7 mouse cellular contexts compared by ENCODE assay signal in the genomic region with DNA sequence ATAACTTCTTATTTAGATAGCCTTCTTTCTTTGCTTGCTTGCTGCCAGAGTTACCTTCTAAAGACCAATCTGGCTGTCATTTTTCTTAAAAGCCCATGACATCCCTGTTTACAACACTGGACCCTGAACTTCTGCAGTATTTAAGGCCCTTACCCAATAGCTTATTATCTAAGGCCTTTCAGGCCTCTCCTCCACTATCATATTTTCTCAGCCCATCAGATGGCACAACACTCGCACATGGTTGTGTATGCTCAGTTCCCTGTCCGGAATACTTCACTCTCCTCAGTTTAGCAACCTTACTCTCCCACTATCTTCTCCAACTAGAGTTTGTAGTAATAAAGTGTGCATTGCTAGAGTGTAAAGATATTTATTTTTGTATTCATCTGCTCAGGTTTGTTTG. TPM values are rescaled to one million over a fixed set of nuclear protein-coding genes. Genes with fewer than 3 reads are reported as not detected.
A peak's percentile ranks its signal among the peaks of the same experiment; 100 is the strongest.
DNase-seq lines count a peak whose midpoint lies in the region; ATAC-seq and TF ChIP-seq lines count a peak whose summit lies in the region.

No protein-coding gene starts in this region.

- DNase-seq in G1E (ENCODE audit: low spot score) = no peak
- DNase-seq in adrenal gland, postnatal 14 days = no peak
- DNase-seq in cerebellum, postnatal 36 days = no peak
- no peak for DNase-seq in kidney, adult 8-10 months

- WGBS in bone marrow, adult 2 months = 18% methylated on average over 2 of the region's 2 CpGs
- WGBS in heart, embryonic 16.5 days = 38% methylated on average over 2 of the region's 2 CpGs
- 12% methylated on average over 2 of the region's 2 CpGs for WGBS in liver, embryonic 16.5 days (ENCODE audit: insufficient replicate concordance)

- no peak for TF ChIP-seq POLR2A in bone marrow, adult 2 months (IDR thresholded peaks at IDR 0.05; ENCODE audit: borderline replicate concordance, control insufficient read depth, low read depth, low read length)

- peak overlapping the region; percentile 89 for H3K4me2 ChIP-seq in heart, embryonic 16.5 days (ENCODE audit: low read depth, low read length)
- H3K4me2 ChIP-seq in liver, embryonic 16.5 days (ENCODE audit: low read depth, low read length) = peak overlapping the region; percentile 78

- H3K9me3 ChIP-seq in G1E (replicated peaks) = 0 out of 2 replicates have a peak, but pooled peaks cover under 1% of the 10 kb centered on the region
- no peaks in the 10 kb centered on the region for H3K9me3 ChIP-seq in heart, embryonic 16.5 days (replicated peaks; ENCODE audit: control insufficient read depth, low read length)
- H3K9me3 ChIP-seq in liver, embryonic 16.5 days (replicated peaks; ENCODE audit: control insufficient read depth, low read length) = no peaks in the 10 kb centered on the region

- H3K27me3 ChIP-seq in G1E (ENCODE audit: insufficient read depth, low read length) = no peaks in the 10 kb centered on the region
- no peaks in the 10 kb centered on the region for H3K27me3 ChIP-seq in heart, embryonic 16.5 days (ENCODE audit: control insufficient read depth, insufficient read depth, low read length)
- no peaks in the 10 kb centered on the region for H3K27me3 ChIP-seq in liver, embryonic 16.5 days (ENCODE audit: control insufficient read depth, insufficient read depth, low read depth, low read length)

- peak overlapping the region; percentile 99 for H3K4me3 ChIP-seq in G1E (ENCODE audit: low read depth, low read length)
- peak overlapping the region; percentile 52 for H3K4me3 ChIP-seq in bone marrow, adult 2 months (replicated peaks; ENCODE audit: control insufficient read depth, low read depth, low read length)
- H3K4me3 ChIP-seq in heart, embryonic 16.5 days (ENCODE audit: low read length) = peak overlapping the region; percentile 98
- H3K4me3 ChIP-seq in liver, embryonic 16.5 days (ENCODE audit: low read depth, low read length) = peak overlapping the region; percentile 99

- H3K9ac ChIP-seq in heart, embryonic 16.5 days (ENCODE audit: low read length) = peak overlapping the region; percentile 97
- peak overlapping the region; percentile 99 for H3K9ac ChIP-seq in liver, embryonic 16.5 days (ENCODE audit: low read depth, low read length)

- ATAC-seq in G1E (ENCODE audit: extremely low read depth, insufficient number of reproducible peaks, low FRiP score, poor library complexity, severe bottlenecking) = no peak
- no peak for ATAC-seq in heart, embryonic 16.5 days (replicated peaks; ENCODE audit: extremely low read depth, insufficient read depth, low FRiP score)
- ATAC-seq in liver, embryonic 16.5 days (ENCODE audit: low read depth) = peak; percentile 62

- peaks cover 37% of the 10 kb centered on the region for H3K36me3 ChIP-seq in G1E (replicated peaks)
- H3K36me3 ChIP-seq in heart, embryonic 16.5 days (ENCODE audit: control insufficient read depth, insufficient read depth) = peaks cover 5% of the 10 kb centered on the region
- H3K36me3 ChIP-seq in liver, embryonic 16.5 days (ENCODE audit: control insufficient read depth, insufficient read depth) = peaks cover 17% of the 10 kb centered on the region

- TF ChIP-seq CTCF in G1E (IDR thresholded peaks at IDR 0.05; ENCODE audit: low read depth, low read length) = no peak
- TF ChIP-seq CTCF in bone marrow, adult 2 months (IDR thresholded peaks at IDR 0.05; ENCODE audit: control insufficient read depth, insufficient read depth, low read length) = no peak

- H3K4me1 ChIP-seq in G1E (ENCODE audit: insufficient read depth, low read depth, low read length) = peaks cover 31% of the 10 kb centered on the region
- H3K4me1 ChIP-seq in bone marrow, adult 2 months (ENCODE audit: control insufficient read depth, insufficient read depth, low read length) = no peaks in the 10 kb centered on the region; the same call in 1 of the 2 replicates
- H3K4me1 ChIP-seq in heart, embryonic 16.5 days (ENCODE audit: control insufficient read depth, insufficient read depth, low read length) = peaks cover 19% of the 10 kb centered on the region
- peaks cover 15% of the 10 kb centered on the region for H3K4me1 ChIP-seq in liver, embryonic 16.5 days (ENCODE audit: control insufficient read depth, low read depth, low read length)

- no peak overlapping the region for H3K27ac ChIP-seq in bone marrow, adult 2 months (ENCODE audit: control insufficient read depth, insufficient read depth, low read depth, low read length, poor library complexity)
- H3K27ac ChIP-seq in heart, embryonic 16.5 days (ENCODE audit: low read length) = no peak overlapping the region
- peak overlapping the region; percentile 92 for H3K27ac ChIP-seq in liver, embryonic 16.5 days (ENCODE audit: low read length)

RNA-seq across cellular contexts. Expression of a gene that starts 0.9 kb away (rescaled TPM):
- not detected in 2 replicates for total RNA-seq in G1E (2014; fragmentation: Nextera tagmentation)
- total RNA-seq in G1E (2017) = 0.12 and 0.38 TPM in 2 replicates
- polyA plus RNA-seq in G1E (2012) = not detected in 2 replicates
- polyA plus RNA-seq in bone marrow, adult 2 months (2011; ENCODE audit: insufficient read depth, insufficient read length, low replicate concordance, missing spikeins) = 3.2 and 8.3 TPM in 2 replicates
- polyA plus RNA-seq in heart, embryonic 16.5 days (2015; fragmentation: Nextera tagmentation; extraction: Ambion mirVana) = 2.1 and 2.6 TPM in 2 replicates
- 1.1 and 1.8 TPM in 2 replicates for polyA plus RNA-seq in liver, embryonic 16.5 days (2015; fragmentation: Nextera tagmentation; extraction: Ambion mirVana)
- not detected in 2 replicates for total RNA-seq in adrenal gland, postnatal 14 days (2021)

RNA-seq across cellular contexts. Expression of a gene that starts 1.6 kb away (rescaled TPM):
- total RNA-seq in G1E (2014; fragmentation: Nextera tagmentation) (113 and 126 TPM in 2 replicates), G1E (2017) (76.4 and 79.5 TPM in 2 replicates)
- polyA plus RNA-seq in G1E (2012) = 9.4 and 12.6 TPM in 2 replicates
- 26.1 and 29.1 TPM in 2 replicates for polyA plus RNA-seq in bone marrow, adult 2 months (2011; ENCODE audit: insufficient read depth, insufficient read length, low replicate concordance, missing spikeins)
- 46.7 and 49.8 TPM in 2 replicates for polyA plus RNA-seq in heart, embryonic 16.5 days (2015; fragmentation: Nextera tagmentation; extraction: Ambion mirVana)
- 46.9 and 53.9 TPM in 2 replicates for polyA plus RNA-seq in liver, embryonic 16.5 days (2015; fragmentation: Nextera tagmentation; extraction: Ambion mirVana)
- 76.7 and 79.6 TPM in 2 replicates for total RNA-seq in adrenal gland, postnatal 14 days (2021)

RNA-seq across cellular contexts. Expression of a gene that starts 36.6 kb away (rescaled TPM):
- not detected in 2 replicates for total RNA-seq in G1E (2014; fragmentation: Nextera tagmentation)
- total RNA-seq in G1E (2017) = 0.27 and 0.29 TPM in 2 replicates
- polyA plus RNA-seq in G1E (2012) = not detected in 2 replicates
- 1.4 and 1.5 TPM in 2 replicates for polyA plus RNA-seq in bone marrow, adult 2 months (2011; ENCODE audit: insufficient read depth, insufficient read length, low replicate concordance, missing spikeins)
- polyA plus RNA-seq in heart, embryonic 16.5 days (2015; fragmentation: Nextera tagmentation; extraction: Ambion mirVana) = not detected in 2 replicates
- 0.05 and 0.21 TPM in 2 replicates for polyA plus RNA-seq in liver, embryonic 16.5 days (2015; fragmentation: Nextera tagmentation; extraction: Ambion mirVana)
- 0.59 TPM in 1 of 2 replicates, not detected in the other for total RNA-seq in adrenal gland, postnatal 14 days (2021)

RNA-seq across cellular contexts. Expression of a gene that starts 39.3 kb away (rescaled TPM):
- total RNA-seq in G1E (2014; fragmentation: Nextera tagmentation) (not detected in 2 replicates), G1E (2017) (not detected in 2 replicates)
- polyA plus RNA-seq in G1E (2012) = not detected in 2 replicates
- not detected in 2 replicates for polyA plus RNA-seq in bone marrow, adult 2 months (2011; ENCODE audit: insufficient read depth, insufficient read length, low replicate concordance, missing spikeins)
- polyA plus RNA-seq in heart, embryonic 16.5 days (2015; fragmentation: Nextera tagmentation; extraction: Ambion mirVana) = not detected in 2 replicates
- not detected in 2 replicates for polyA plus RNA-seq in liver, embryonic 16.5 days (2015; fragmentation: Nextera tagmentation; extraction: Ambion mirVana)
- total RNA-seq in adrenal gland, postnatal 14 days (2021) = not detected in 2 replicates

RNA-seq across cellular contexts. Expression of a gene that starts 40.6 kb away (rescaled TPM):
- total RNA-seq in G1E (2014; fragmentation: Nextera tagmentation) (not detected in 2 replicates), G1E (2017) (0.87 TPM in 1 of 2 replicates, not detected in the other)
- polyA plus RNA-seq in G1E (2012) = not detected in 2 replicates
- polyA plus RNA-seq in bone marrow, adult 2 months (2011; ENCODE audit: insufficient read depth, insufficient read length, low replicate concordance, missing spikeins) = 8.4 and 11.5 TPM in 2 replicates
- polyA plus RNA-seq in heart, embryonic 16.5 days (2015; fragmentation: Nextera tagmentation; extraction: Ambion mirVana) = 4.7 and 5.1 TPM in 2 replicates
- 9.7 and 11.0 TPM in 2 replicates for polyA plus RNA-seq in liver, embryonic 16.5 days (2015; fragmentation: Nextera tagmentation; extraction: Ambion mirVana)
- 4.4 and 4.6 TPM in 2 replicates for total RNA-seq in adrenal gland, postnatal 14 days (2021)
